Mouse (Mus musculus) MEL (cell line): ENCODE data around the gene Col15a1. TPM values are rescaled to one million over a fixed set of nuclear protein-coding genes. Genes with fewer than 3 reads are reported as not detected.
A peak's percentile ranks its signal among the peaks of the same experiment; 100 is the strongest.

Source experiments
- DNase-seq: peaks from one replicate; pipeline ENCODE4 v3.0.0; 2011; ENCODE audit warnings: low read depth, low spot score
- H3K27ac ChIP-seq: 2 replicates; pipeline ENCODE4 v1.5.1; 2012; ENCODE audit warnings: low read depth, mild to moderate bottlenecking, control low read depth, low read length, moderate library complexity; ENCODE audit not compliant: control insufficient read depth
- H3K27me3 ChIP-seq, 2 experiments: fragments of 150-350 bp in 1 of 2; sonication (generic) in 1 of 2; 2 replicates each; pipeline ENCODE4 v1.6.1; 2012; ENCODE audit warnings: low read length in 2 of 2, mild to moderate bottlenecking in 2 of 2, improper control_type of control experiment in 1 of 2, moderate library complexity in 1 of 2; ENCODE audit not compliant: insufficient read depth in 2 of 2, control insufficient read depth in 1 of 2
- H3K36me3 ChIP-seq, 2 experiments: 2 replicates each; pipeline ENCODE4 v1.6.1; 2012 to 2014; ENCODE audit warnings: low read length in 2 of 2, improper control_type of control experiment in 1 of 2, inconsistent platforms in 1 of 2, mild to moderate bottlenecking in 1 of 2; ENCODE audit not compliant: insufficient read depth in 2 of 2, control insufficient read depth in 1 of 2
- H3K4me1 ChIP-seq, 2 experiments: fragments of 150-350 bp in 1 of 2; sonication (generic) in 1 of 2; 2 replicates each; pipeline ENCODE4 v1.6.1; 2012; ENCODE audit warnings: low read length in 2 of 2, improper control_type of control experiment in 1 of 2, mild to moderate bottlenecking in 1 of 2; ENCODE audit not compliant: insufficient read depth in 2 of 2, control insufficient read depth in 1 of 2
- H3K4me3 ChIP-seq, 2 experiments: fragments of 150-350 bp in 1 of 2; sonication (generic) in 1 of 2; 2 replicates each; pipeline ENCODE4 v1.5.1; 2012; ENCODE audit warnings: low read depth in 2 of 2, low read length in 2 of 2, mild to moderate bottlenecking in 2 of 2, moderate library complexity in 2 of 2, control low read depth in 1 of 2, improper control_type of control experiment in 1 of 2; ENCODE audit not compliant: control insufficient read depth in 1 of 2, insufficient read depth in 1 of 2
- H3K79me2 ChIP-seq: 2 replicates; pipeline ENCODE4 v1.6.1; 2012; ENCODE audit warnings: mild to moderate bottlenecking, low read length, moderate library complexity; ENCODE audit not compliant: control insufficient read depth, poor library complexity, insufficient read depth
- H3K9ac ChIP-seq: 2 replicates; pipeline ENCODE4 v1.6.1; 2012; ENCODE audit warnings: low read depth, mild to moderate bottlenecking, control low read depth, low read length, moderate library complexity; ENCODE audit not compliant: control insufficient read depth, poor library complexity, severe bottlenecking
- H3K9me3 ChIP-seq: fragments of 150-350 bp; sonication (generic); replicated peaks from 2 replicates; pipeline ENCODE4 v1.6.1; 2012; ENCODE audit warnings: mild to moderate bottlenecking, low read length, improper control_type of control experiment, moderate library complexity; ENCODE audit not compliant: insufficient read depth
- CTCF ChIP-seq, 3 experiments: IDR thresholded peaks in 2 of 3; conservative IDR thresholded peaks in 1 of 3; 2 replicates each; pipeline ENCODE4 v1.5.1; 2011 to 2012; ENCODE audit warnings: low read length in 3 of 3, low read depth in 2 of 3, mild to moderate bottlenecking in 2 of 3, improper control_type of control experiment in 1 of 3, inconsistent platforms in 1 of 3, mixed read lengths in 1 of 3, moderate library complexity in 1 of 3; ENCODE audit not compliant: control insufficient read depth in 1 of 3, insufficient read depth in 1 of 3, poor library complexity in 1 of 3, severe bottlenecking in 1 of 3
- ELF1 ChIP-seq: IDR thresholded peaks from 2 replicates; pipeline ENCODE4 v1.6.1; 2014; ENCODE audit warnings: low read depth, mild to moderate bottlenecking, inconsistent platforms, low read length, improper control_type of control experiment, moderate library complexity
- EP300 ChIP-seq, 2 experiments: IDR thresholded peaks; 2 replicates each; pipeline ENCODE4 v1.6.1; 2011; ENCODE audit warnings: improper control_type of control experiment in 2 of 2, low read length in 2 of 2, low read depth in 1 of 2, mild to moderate bottlenecking in 1 of 2
- GABPA ChIP-seq: IDR thresholded peaks from 2 replicates; pipeline ENCODE4 v1.6.1; 2012; ENCODE audit warnings: low read depth, mild to moderate bottlenecking, inconsistent platforms, low read length, improper control_type of control experiment, moderate library complexity
- JUND ChIP-seq: IDR thresholded peaks from 2 replicates; pipeline ENCODE4 v1.6.1; 2011; ENCODE audit warnings: low read depth, mild to moderate bottlenecking, improper control_type of control experiment, low read length
- MAX ChIP-seq: IDR thresholded peaks from 2 replicates; pipeline ENCODE4 v1.6.1; 2011; ENCODE audit warnings: low read length, improper control_type of control experiment
- MEF2A ChIP-seq: IDR thresholded peaks from 2 replicates; pipeline ENCODE4 v1.6.1; 2014; ENCODE audit warnings: low read depth, mild to moderate bottlenecking, inconsistent platforms, low read length, improper control_type of control experiment; ENCODE audit not compliant: poor library complexity, insufficient replicate concordance, severe bottlenecking; ENCODE audit errors: extremely low read depth
- MXI1 ChIP-seq: IDR thresholded peaks from 2 replicates; pipeline ENCODE4 v1.6.1; 2011; ENCODE audit warnings: mild to moderate bottlenecking, low read depth, low read length, improper control_type of control experiment
- MYB ChIP-seq: IDR thresholded peaks from 2 replicates; pipeline ENCODE4 v1.6.1; 2011; ENCODE audit warnings: mild to moderate bottlenecking, low read depth, low read length, improper control_type of control experiment
- POLR2A ChIP-seq, 2 experiments: IDR thresholded peaks; 2 replicates each; pipeline ENCODE4 v1.6.1; 2011 to 2012; ENCODE audit warnings: low read length in 2 of 2, mild to moderate bottlenecking in 2 of 2, control low read depth in 1 of 2, improper control_type of control experiment in 1 of 2, low read depth in 1 of 2, moderate library complexity in 1 of 2; ENCODE audit not compliant: control insufficient read depth in 1 of 2, insufficient read depth in 1 of 2, poor library complexity in 1 of 2
- POLR2AphosphoS5 ChIP-seq: IDR thresholded peaks from 2 replicates; pipeline ENCODE4 v1.6.1; 2012; ENCODE audit warnings: low read depth, borderline replicate concordance, mild to moderate bottlenecking, inconsistent platforms, low read length, moderate library complexity, mixed read lengths
- RAD21 ChIP-seq: IDR thresholded peaks from 2 replicates; pipeline ENCODE4 v1.6.1; 2011; ENCODE audit warnings: mild to moderate bottlenecking, low read depth, low read length, improper control_type of control experiment
- SIN3A ChIP-seq: IDR thresholded peaks from 2 replicates; pipeline ENCODE4 v1.6.1; 2012; ENCODE audit warnings: low read length, improper control_type of control experiment, inconsistent platforms
- SMC3 ChIP-seq: IDR thresholded peaks from 2 replicates; pipeline ENCODE4 v1.6.1; 2011; ENCODE audit warnings: low read depth, low read length, improper control_type of control experiment
- TBP ChIP-seq: IDR thresholded peaks from 2 replicates; pipeline ENCODE4 v1.8.0; 2011; ENCODE audit warnings: low read depth, low read length, improper control_type of control experiment
- USF1 ChIP-seq: IDR thresholded peaks from 2 replicates; pipeline ENCODE4 v1.6.1; 2014; ENCODE audit warnings: low read depth, mild to moderate bottlenecking, inconsistent platforms, low read length, improper control_type of control experiment, moderate library complexity
- ZC3H11A ChIP-seq: IDR thresholded peaks from 2 replicates; pipeline ENCODE4 v1.6.1; 2012; ENCODE audit warnings: low read depth, mild to moderate bottlenecking, inconsistent platforms, low read length, improper control_type of control experiment
- polyA plus RNA-seq, 2 experiments: library from polyadenylated mRNA; stranded (reverse) in 1 of 2; unstranded in 1 of 2; fragments of >175 nt in 1 of 2; fragments of >200 nt in 1 of 2; gene quantifications; 2 replicates each; pipeline versions ENCODE4 v1.2.1 to v1.2.4; 2012; ENCODE audit warnings: low replicate concordance in 2 of 2, low read depth in 1 of 2; ENCODE audit not compliant: insufficient read length in 2 of 2, insufficient read depth in 1 of 2, missing spikeins in 1 of 2
- total RNA-seq: library from RNA; depleted of rRNA; stranded (reverse); fragments of 300-350 nt; gene quantifications from 2 replicates; pipeline ENCODE4 v1.2.3, GENCODE M21; 2012

Gene Col15a1
- total and polyA plus RNA-seq, 3 experiments = 2.2 to 2.6 TPM; not detected in 1

- Histone ChIP-seq H3K9ac (no peak overlapping the region), H3K27ac (no peak overlapping the region), H3K4me1 (no peaks in the 10 kb centered on the region), H3K4me3 (no peak overlapping the region), H3K79me2 (no peaks in the 10 kb centered on the region), H3K9me3 (no peaks in the 10 kb centered on the region)
- DNase-seq = peak; percentile 70
- TF ChIP-seq JUND = no peak
- TF ChIP-seq RAD21 = peak; percentile 58
- TF ChIP-seq SMC3 = peak; percentile 79
- TF ChIP-seq CTCF (IDR thresholded peaks at IDR 0.05 in 2 of 3, conservative IDR thresholded peaks at IDR 0.05 in 1 of 3; ENCODE audit: control insufficient read depth in 1 of 3, insufficient read depth in 1 of 3, low read depth in 2 of 3, low read length in 3 of 3, poor library complexity in 1 of 3, severe bottlenecking in 1 of 3) = peak; percentile 86 to 97 (median 95)
- no peak for TF ChIP-seq GABPA
- no peak for TF ChIP-seq USF1
- peak; percentile 46; the same call in 1 of the 2 replicates for TF ChIP-seq ZC3H11A
- TF ChIP-seq, all 39 proteins: peak for 4
- Histone ChIP-seq H3K27me3 (no peaks in the 10 kb centered on the region), H3K36me3 (no peaks in the 10 kb centered on the region)
These were observed 47.7 kb downstream of the Col15a1 start for GRCm38 (mm10) chr4:47255641-47256040.

- DNase-seq = no peak
- H3K27me3 ChIP-seq = no peaks in the 10 kb centered on the region
- H3K36me3 ChIP-seq = no peaks in the 10 kb centered on the region
- no peak overlapping the region for H3K4me3 ChIP-seq
- no peaks in the 10 kb centered on the region for H3K9me3 ChIP-seq
- H3K27ac ChIP-seq = no peak overlapping the region
- no peaks in the 10 kb centered on the region for H3K4me1 ChIP-seq
- TF ChIP-seq MXI1 (no peak), POLR2AphosphoS5 (no peak), SMC3 (no peak), POLR2A (IDR thresholded peaks at IDR 0.05; ENCODE audit: control insufficient read depth in 1 of 2, insufficient read depth in 1 of 2, low read depth in 1 of 2, low read length in 2 of 2, poor library complexity in 1 of 2) (no peak), MEF2A (no peak), TBP (no peak), EP300 (IDR thresholded peaks at IDR 0.05; ENCODE audit: low read depth in 1 of 2, low read length in 2 of 2) (no peak), USF1 (no peak), ELF1 (no peak), SIN3A (no peak), MAX (no peak), MYB (no peak)
- no peak overlapping the region for H3K9ac ChIP-seq
- no peaks in the 10 kb centered on the region for H3K79me2 ChIP-seq
These were observed 50.2 kb downstream of the Col15a1 start for GRCm38 (mm10) chr4:47258201-47258600.
